ENCODE assay signal across 10 mouse cellular contexts in the genomic region with DNA sequence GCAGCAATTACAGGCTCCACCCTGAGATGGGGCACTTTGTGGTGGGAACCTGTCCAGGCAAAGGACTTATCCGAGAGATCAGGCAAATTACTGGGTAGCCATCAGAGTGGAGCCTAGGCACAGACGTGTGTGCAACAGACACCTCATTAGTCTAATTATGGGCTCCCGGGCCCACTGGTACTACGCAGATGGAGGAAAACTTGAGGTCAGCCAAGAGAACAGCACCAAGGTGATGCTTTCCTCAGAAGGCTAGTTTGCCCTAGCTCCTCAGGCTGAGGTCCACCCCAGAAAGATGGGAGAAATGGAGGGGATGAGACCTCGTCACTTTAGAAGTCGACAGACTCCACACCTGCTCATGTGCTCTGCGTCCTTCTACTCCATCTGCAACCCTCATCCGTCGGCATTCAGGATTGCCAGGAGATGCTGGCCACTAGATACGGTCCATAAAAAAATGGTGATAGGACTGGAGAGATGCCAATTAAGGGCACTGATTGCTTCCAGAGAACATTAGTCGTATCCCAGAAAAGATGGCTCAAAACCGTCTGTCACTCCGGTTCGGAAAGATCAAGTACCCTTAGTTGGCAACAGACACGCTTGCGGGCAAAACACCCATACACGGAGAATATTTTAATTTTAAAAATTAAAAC. TPM values are rescaled to one million over a fixed set of nuclear protein-coding genes. Genes with fewer than 3 reads are reported as not detected.
DNase-seq lines count a peak whose midpoint lies in the region; ATAC-seq and TF ChIP-seq lines count a peak whose summit lies in the region.
"Had no signal": no experiment of that assay in that cellular context is flagged by ENCODE, and none has a peak within 500 bp of the region (broad histone marks: within the 10 kb centered on the region; RNA-seq: fewer than 3 reads in every experiment).

No protein-coding gene starts in this region.

- peak overlapping the region; percentile 72; the same call in 1 of the 2 replicates for H3K9ac ChIP-seq in heart, embryonic 14.5 days (ENCODE audit: low read length)
- no peak overlapping the region for H3K9ac ChIP-seq in liver, embryonic 12.5 days
- H3K9ac ChIP-seq in liver, postnatal 0 days (replicated peaks) = no peak overlapping the region
- H3K9ac ChIP-seq in embryonic facial prominence, embryonic 14.5 days (ENCODE audit: low read depth, low read length) = no peak overlapping the region

- no peak for TF ChIP-seq POLR2A in brain, embryonic 14.5 days (IDR thresholded peaks at IDR 0.05; ENCODE audit: borderline replicate concordance, extremely low read depth, insufficient read depth, insufficient read length, poor library complexity, severe bottlenecking)

- ATAC-seq in heart, embryonic 14.5 days (ENCODE audit: insufficient number of reproducible peaks, insufficient read depth, low FRiP score, low read depth) = no peak
- no peak for ATAC-seq in liver, embryonic 12.5 days
- no peak for ATAC-seq in liver, postnatal 0 days
- no peak for ATAC-seq in embryonic facial prominence, embryonic 14.5 days (ENCODE audit: low read depth)

- no peaks in the 10 kb centered on the region for H3K27me3 ChIP-seq in heart, embryonic 14.5 days (ENCODE audit: control insufficient read depth, insufficient read depth, low read length)
- 0 out of 2 replicates have a peak, but pooled peaks cover 15% of the 10 kb centered on the region for H3K27me3 ChIP-seq in liver, embryonic 12.5 days (replicated peaks)
- H3K27me3 ChIP-seq in liver, postnatal 0 days (ENCODE audit: insufficient read depth, low read length) = no peaks in the 10 kb centered on the region
- no peaks in the 10 kb centered on the region for H3K27me3 ChIP-seq in embryonic facial prominence, embryonic 14.5 days (replicated peaks; ENCODE audit: control insufficient read depth, insufficient read depth, low read length)

- DNase-seq in heart, adult 9 months (ENCODE audit: low spot score in 2 of 2) = no peak
- no peak for DNase-seq in liver, postnatal 0 days
- DNase-seq in brain, embryonic 14.5 days (ENCODE audit: low read depth) = peak; percentile 5
- no peak for DNase-seq in embryonic facial prominence, embryonic 14.5 days (ENCODE audit: low spot score)
- no peak for DNase-seq in thymus, postnatal 14 days

- no peaks in the 10 kb centered on the region for H3K9me3 ChIP-seq in heart, embryonic 14.5 days (ENCODE audit: control insufficient read depth, low read length)
- no peaks in the 10 kb centered on the region for H3K9me3 ChIP-seq in liver, embryonic 12.5 days (replicated peaks)
- no peaks in the 10 kb centered on the region for H3K9me3 ChIP-seq in liver, postnatal 0 days (ENCODE audit: low read length)
- no peaks in the 10 kb centered on the region for H3K9me3 ChIP-seq in embryonic facial prominence, embryonic 14.5 days (ENCODE audit: control insufficient read depth, low read length)

- no peaks in the 10 kb centered on the region for H3K36me3 ChIP-seq in heart, embryonic 14.5 days (ENCODE audit: control insufficient read depth, insufficient read depth, low read length)
- H3K36me3 ChIP-seq in liver, embryonic 12.5 days = no peaks in the 10 kb centered on the region
- H3K36me3 ChIP-seq in liver, postnatal 0 days (replicated peaks; ENCODE audit: insufficient read depth, low read length) = no peaks in the 10 kb centered on the region
- H3K36me3 ChIP-seq in embryonic facial prominence, embryonic 14.5 days (ENCODE audit: control insufficient read depth, insufficient read depth, low read length) = no peaks in the 10 kb centered on the region

- H3K4me3 ChIP-seq in heart, embryonic 14.5 days (ENCODE audit: control insufficient read depth in 1 of 2, insufficient read depth in 1 of 2, low read depth in 1 of 2, low read length in 2 of 2) = no peak overlapping the region
- no peak overlapping the region for H3K4me3 ChIP-seq in liver, embryonic 12.5 days
- H3K4me3 ChIP-seq in liver, postnatal 0 days (ENCODE audit: low read depth, low read length) = no peak overlapping the region
- H3K4me3 ChIP-seq in embryonic facial prominence, embryonic 14.5 days (ENCODE audit: low read depth, low read length) = no peak overlapping the region

- peaks cover 3 to 5% of the 10 kb centered on the region in 2 experiments; a peak in 2 of 4 replicates for H3K4me1 ChIP-seq in heart, embryonic 14.5 days (ENCODE audit: control insufficient read depth in 2 of 2, insufficient read depth in 2 of 2, low read length in 2 of 2)
- peaks cover 12% of the 10 kb centered on the region for H3K4me1 ChIP-seq in liver, embryonic 12.5 days
- peaks cover 5% of the 10 kb centered on the region; the same call in 1 of the 2 replicates for H3K4me1 ChIP-seq in liver, postnatal 0 days (ENCODE audit: insufficient read depth)
- no peaks in the 10 kb centered on the region for H3K4me1 ChIP-seq in embryonic facial prominence, embryonic 14.5 days (ENCODE audit: control insufficient read depth, insufficient read depth, low read length)

- H3K27ac ChIP-seq in heart, embryonic 14.5 days (replicated peaks in 1 of 2; ENCODE audit: control insufficient read depth in 1 of 2, insufficient read depth in 1 of 2, low read depth in 2 of 2, low read length in 2 of 2) = no peak overlapping the region
- H3K27ac ChIP-seq in liver, embryonic 12.5 days = no peak overlapping the region
- no peak overlapping the region for H3K27ac ChIP-seq in liver, postnatal 0 days (ENCODE audit: low read depth)
- H3K27ac ChIP-seq in embryonic facial prominence, embryonic 14.5 days (replicated peaks; ENCODE audit: low read depth, low read length) = no peak overlapping the region

- peak overlapping the region; percentile 85 for H3K4me2 ChIP-seq in heart, embryonic 14.5 days (ENCODE audit: low read length)
- H3K4me2 ChIP-seq in liver, embryonic 12.5 days = peak overlapping the region; percentile 65; the same call in 1 of the 2 replicates
- no peak overlapping the region for H3K4me2 ChIP-seq in liver, postnatal 0 days (ENCODE audit: low read depth, low read length)
- H3K4me2 ChIP-seq in embryonic facial prominence, embryonic 14.5 days (ENCODE audit: low read depth, low read length) = peak overlapping the region; percentile 69; the same call in 1 of the 2 replicates

- TF ChIP-seq EP300 in liver, postnatal 0 days (IDR thresholded peaks at IDR 0.05; ENCODE audit: low read depth) = no peak

- 78% methylated on average over 17 of the region's 17 CpGs for WGBS in heart, embryonic 14.5 days
- 74% methylated on average over 17 of the region's 17 CpGs for WGBS in liver, embryonic 12.5 days (ENCODE audit: insufficient replicate concordance)
- WGBS in liver, postnatal 0 days (ENCODE audit: insufficient replicate concordance) = 83% methylated on average over 17 of the region's 17 CpGs
- 76% methylated on average over 17 of the region's 17 CpGs for WGBS in embryonic facial prominence, embryonic 14.5 days

- no peak for TF ChIP-seq CTCF in liver, postnatal 0 days (IDR thresholded peaks at IDR 0.05; ENCODE audit: low read depth)
- no peak for TF ChIP-seq CTCF in brain, embryonic 14.5 days (IDR thresholded peaks at IDR 0.05; ENCODE audit: borderline replicate concordance, extremely low read depth, insufficient read depth, insufficient read length)

RNA-seq across cellular contexts. Expression of gene E030018B13Rik, which starts 58.8 kb away (rescaled TPM):
- polyA plus RNA-seq in heart, embryonic 14.5 days (2014; fragmentation: Nextera tagmentation; extraction: Ambion mirVana) = not detected in 2 replicates
- not detected in 2 replicates for polyA plus RNA-seq in liver, embryonic 12.5 days (2016; fragmentation: Nextera tagmentation; extraction: Ambion mirVana)
- 0.14 TPM in 1 of 2 replicates, not detected in the other for polyA plus RNA-seq in liver, postnatal 0 days (2015; fragmentation: Nextera tagmentation; extraction: Ambion mirVana)
- not detected in 2 replicates for polyA plus RNA-seq in brain, embryonic 14.5 days (2012; rRNA removed)
- not detected in 2 replicates for polyA plus RNA-seq in embryonic facial prominence, embryonic 14.5 days (2014; fragmentation: Nextera tagmentation; extraction: Ambion mirVana)
- polyA plus RNA-seq: cortical plate, adult 2 months; limb, embryonic 11.5 days; spleen, adult 2 months had no signal
